Mouse (Mus musculus): Measurements from ENCODE around the gene Asphd1. TPM values are rescaled to one million over a fixed set of nuclear protein-coding genes. Genes with fewer than 3 reads are reported as not detected.

Gene Asphd1
- polyA plus RNA-seq, 1 experiment from 2014 or later = 4.4 TPM

DNA sequence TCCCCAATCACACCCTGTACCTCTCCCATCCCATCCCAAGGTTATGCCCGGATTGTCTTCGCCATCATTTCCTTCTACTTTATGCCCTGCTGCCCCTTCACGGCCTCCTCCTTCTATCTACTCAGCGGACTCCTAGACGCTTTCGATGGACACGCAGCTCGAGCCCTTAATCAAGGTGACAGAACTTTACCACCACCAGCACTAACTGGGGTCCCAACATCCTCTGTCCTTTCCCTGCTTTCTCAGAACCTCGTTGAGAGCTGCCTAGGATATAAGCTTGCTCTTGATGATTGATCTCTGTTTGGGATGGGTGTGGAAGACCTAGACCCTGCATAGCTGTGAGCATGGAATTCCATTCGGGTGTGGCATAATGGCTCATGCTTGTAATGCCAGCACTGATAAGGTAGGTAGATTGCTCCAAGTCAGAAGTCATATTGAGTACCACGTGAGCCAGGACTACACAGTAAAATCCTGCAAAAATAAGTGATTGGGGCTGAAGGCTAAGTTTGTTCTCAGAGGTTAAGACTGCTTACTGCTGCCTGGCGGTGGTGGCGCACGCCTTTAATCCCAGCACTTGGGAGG lies 27.6 kb upstream of the Asphd1 start:
- DNase-seq (ENCODE audit: low spot score) (no peak), ATAC-seq (0 out of 2 replicates have a peak, but pooled peaks have one; percentile 2)
- Histone ChIP-seq H3K27me3 (replicated peaks; ENCODE audit: control insufficient read depth, insufficient read depth, low read length) (no peaks in the 10 kb centered on the region), H3K9me3 (replicated peaks; ENCODE audit: control insufficient read depth, low read length) (no peaks in the 10 kb centered on the region), H3K36me3 (ENCODE audit: control insufficient read depth, insufficient read depth, low read length) (peaks cover 28% of the 10 kb centered on the region), H3K4me1 (ENCODE audit: control insufficient read depth, insufficient read depth, low read length) (peaks cover 7% of the 10 kb centered on the region), H3K27ac (ENCODE audit: low read depth, low read length) (peak overlapping the region; percentile 97), H3K4me3 (ENCODE audit: low read depth, low read length) (peak overlapping the region; percentile 100), H3K9ac (ENCODE audit: low read length) (peak overlapping the region; percentile 98), H3K4me2 (ENCODE audit: low read length) (peak overlapping the region; percentile 57)
- WGBS = 30% methylated on average over 14 of the region's 14 CpGs

GRCm38 (mm10) chr7:126975950-126976866 lies 26.8 kb upstream of the Asphd1 start, which contains the start of gene Cdiptos:
Cdiptos (minus strand) TSS chr7:126976098.
- under 1% methylated on average over 55 of the region's 55 CpGs for WGBS
- peaks cover 7% of the 10 kb centered on the region for H3K4me1 ChIP-seq (ENCODE audit: control insufficient read depth, insufficient read depth, low read length)
- peak within 1 kb of the TSS; percentile 57 for H3K4me2 ChIP-seq (ENCODE audit: low read length)
- H3K27me3 ChIP-seq (replicated peaks; ENCODE audit: control insufficient read depth, insufficient read depth, low read length) = no peaks in the 10 kb centered on the region
- no peaks in the 10 kb centered on the region for H3K9me3 ChIP-seq (replicated peaks; ENCODE audit: control insufficient read depth, low read length)
- peak within 1 kb of the TSS; percentile 97 for H3K27ac ChIP-seq (ENCODE audit: low read depth, low read length)
- H3K36me3 ChIP-seq (ENCODE audit: control insufficient read depth, insufficient read depth, low read length) = peaks cover 28% of the 10 kb centered on the region
- H3K4me3 ChIP-seq (ENCODE audit: low read depth, low read length) = peak within 1 kb of the TSS; percentile 100
- H3K9ac ChIP-seq (ENCODE audit: low read length) = peak within 1 kb of the TSS; percentile 98
- ATAC-seq = peak; percentile 97
- peak; percentile 98 for DNase-seq (ENCODE audit: low spot score)

DNA sequence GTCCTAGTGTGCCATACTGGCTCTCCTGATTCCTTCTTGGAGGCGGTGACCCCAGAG lies 26.3 kb upstream of the Asphd1 start, which contains the start of gene Cdipt:
Gene Cdipt, plus strand, starts transcription at position 22 of the 57 bp plus-strand sequence.
- ATAC-seq (no peak), DNase-seq (ENCODE audit: low spot score) (no peak)
- peak within 1 kb of the TSS; percentile 57 for H3K4me2 ChIP-seq (ENCODE audit: low read length)
- 0% methylated on average over 1 of the region's 1 CpGs for WGBS
- no peaks in the 10 kb centered on the region for H3K27me3 ChIP-seq (replicated peaks; ENCODE audit: control insufficient read depth, insufficient read depth, low read length)
- H3K4me1 ChIP-seq (ENCODE audit: control insufficient read depth, insufficient read depth, low read length) = peaks cover 7% of the 10 kb centered on the region
- peak within 1 kb of the TSS; percentile 97 for H3K27ac ChIP-seq (ENCODE audit: low read depth, low read length)
- no peaks in the 10 kb centered on the region for H3K9me3 ChIP-seq (replicated peaks; ENCODE audit: control insufficient read depth, low read length)
- peak within 1 kb of the TSS; percentile 98 for H3K9ac ChIP-seq (ENCODE audit: low read length)
- peaks cover 30% of the 10 kb centered on the region for H3K36me3 ChIP-seq (ENCODE audit: control insufficient read depth, insufficient read depth, low read length)
- peak within 1 kb of the TSS; percentile 100 for H3K4me3 ChIP-seq (ENCODE audit: low read depth, low read length)

- Histone ChIP-seq H3K27ac (ENCODE audit: low read depth, low read length) (no peak overlapping the region), H3K9me3 (replicated peaks; ENCODE audit: control insufficient read depth, low read length) (no peaks in the 10 kb centered on the region), H3K27me3 (replicated peaks; ENCODE audit: control insufficient read depth, insufficient read depth, low read length) (no peaks in the 10 kb centered on the region), H3K36me3 (ENCODE audit: control insufficient read depth, insufficient read depth, low read length) (peaks cover 30% of the 10 kb centered on the region), H3K4me2 (ENCODE audit: low read length) (peak overlapping the region; percentile 57; the same call in 1 of the 2 replicates), H3K4me3 (ENCODE audit: low read depth, low read length) (peak overlapping the region; percentile 100; the same call in 1 of the 2 replicates), H3K4me1 (ENCODE audit: control insufficient read depth, insufficient read depth, low read length) (peaks cover 7% of the 10 kb centered on the region), H3K9ac (ENCODE audit: low read length) (0 out of 2 replicates have a peak overlapping the region, but pooled peaks have one; percentile 26)
- ATAC-seq (no peak), DNase-seq (ENCODE audit: low spot score) (no peak)
- WGBS = 13% methylated on average over 8 of the region's 8 CpGs
These were observed 26.1 kb upstream of the Asphd1 start for GRCm38 (mm10) chr7:126975493-126975892.

DNA sequence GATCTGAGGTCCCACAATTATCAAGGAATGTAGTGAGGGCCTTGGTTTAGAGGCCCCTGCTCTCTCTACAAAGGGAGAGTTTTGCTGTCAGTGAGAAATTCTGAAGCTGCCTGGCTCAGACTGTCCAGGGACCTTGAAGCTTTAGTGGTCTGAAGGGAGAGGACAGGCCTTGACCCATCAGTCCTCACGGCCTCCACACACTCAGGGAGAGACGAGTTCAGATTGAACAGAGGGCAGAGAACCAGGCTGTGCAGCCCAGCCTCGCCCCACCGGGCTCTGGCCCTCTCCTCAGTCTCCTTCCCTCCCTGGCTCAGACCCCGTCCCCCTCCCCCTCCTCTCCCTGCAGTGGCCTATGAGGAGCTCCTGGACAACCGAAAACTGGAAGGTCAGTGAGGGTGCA lies 18.0 kb upstream of the Asphd1 start:
- Histone ChIP-seq H3K27me3 (replicated peaks; ENCODE audit: control insufficient read depth, insufficient read depth, low read length) (0 out of 2 replicates have a peak, but pooled peaks cover 5% of the 10 kb centered on the region), H3K9me3 (replicated peaks; ENCODE audit: control insufficient read depth, low read length) (no peaks in the 10 kb centered on the region), H3K4me2 (ENCODE audit: low read length) (no peak overlapping the region), H3K27ac (ENCODE audit: low read depth, low read length) (no peak overlapping the region), H3K4me3 (ENCODE audit: low read depth, low read length) (no peak overlapping the region), H3K9ac (ENCODE audit: low read length) (no peak overlapping the region), H3K36me3 (ENCODE audit: control insufficient read depth, insufficient read depth, low read length) (peaks cover 32% of the 10 kb centered on the region), H3K4me1 (ENCODE audit: control insufficient read depth, insufficient read depth, low read length) (no peaks in the 10 kb centered on the region)
- no peak for DNase-seq (ENCODE audit: low spot score)
- no peak for ATAC-seq
- 59% methylated on average over 6 of the region's 6 CpGs for WGBS

DNA sequence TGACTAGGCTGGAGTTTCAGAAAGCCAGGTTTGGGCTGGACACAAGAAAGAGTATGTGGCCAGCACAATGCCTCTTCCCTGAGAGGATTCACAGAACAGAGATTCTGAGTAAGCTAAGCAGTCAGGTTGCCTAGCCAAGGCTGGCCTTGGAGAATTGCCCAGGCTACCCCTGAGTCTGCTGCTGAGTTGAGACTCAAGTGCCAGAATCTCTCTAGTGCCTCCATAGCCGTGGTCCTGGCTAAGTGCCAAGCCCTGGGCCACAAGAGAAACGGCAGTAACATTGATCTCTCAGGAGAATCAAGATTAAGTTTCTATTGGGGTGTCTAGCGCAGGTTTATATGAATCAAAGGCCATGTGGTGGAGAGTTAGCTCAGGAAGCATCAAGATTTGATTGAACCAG lies 16.2 kb upstream of the Asphd1 start:
- 57% methylated on average over 3 of the region's 3 CpGs for WGBS
- no peak overlapping the region for H3K4me2 ChIP-seq (ENCODE audit: low read length)
- H3K4me3 ChIP-seq (ENCODE audit: low read depth, low read length) = no peak overlapping the region
- DNase-seq (ENCODE audit: low spot score) (no peak), ATAC-seq (no peak)
- H3K27ac ChIP-seq (ENCODE audit: low read depth, low read length) = no peak overlapping the region
- H3K36me3 ChIP-seq (ENCODE audit: control insufficient read depth, insufficient read depth, low read length) = peaks cover 44% of the 10 kb centered on the region
- 0 out of 2 replicates have a peak, but pooled peaks cover 9% of the 10 kb centered on the region for H3K27me3 ChIP-seq (replicated peaks; ENCODE audit: control insufficient read depth, insufficient read depth, low read length)
- H3K9me3 ChIP-seq (replicated peaks; ENCODE audit: control insufficient read depth, low read length) = no peaks in the 10 kb centered on the region
- H3K4me1 ChIP-seq (ENCODE audit: control insufficient read depth, insufficient read depth, low read length) = no peaks in the 10 kb centered on the region
- no peak overlapping the region for H3K9ac ChIP-seq (ENCODE audit: low read length)

- Histone ChIP-seq H3K27ac (ENCODE audit: low read depth, low read length) (no peak overlapping the region), H3K4me3 (ENCODE audit: low read depth, low read length) (no peak overlapping the region), H3K9me3 (replicated peaks; ENCODE audit: control insufficient read depth, low read length) (no peaks in the 10 kb centered on the region), H3K36me3 (ENCODE audit: control insufficient read depth, insufficient read depth, low read length) (peaks cover 56% of the 10 kb centered on the region), H3K4me1 (ENCODE audit: control insufficient read depth, insufficient read depth, low read length) (no peaks in the 10 kb centered on the region), H3K9ac (ENCODE audit: low read length) (no peak overlapping the region), H3K27me3 (replicated peaks; ENCODE audit: control insufficient read depth, insufficient read depth, low read length) (0 out of 2 replicates have a peak, but pooled peaks cover 9% of the 10 kb centered on the region), H3K4me2 (ENCODE audit: low read length) (no peak overlapping the region)
- WGBS = 27% methylated on average over 19 of the region's 19 CpGs
- peak; percentile 30 for DNase-seq (ENCODE audit: low spot score)
- ATAC-seq = no peak
These were observed 14.3 kb upstream of the Asphd1 start for GRCm38 (mm10) chr7:126963548-126964286.

GRCm38 (mm10) chr7:126961965-126962364 lies 12.6 kb upstream of the Asphd1 start:
- Histone ChIP-seq H3K4me2 (ENCODE audit: low read length) (no peak overlapping the region), H3K9me3 (replicated peaks; ENCODE audit: control insufficient read depth, low read length) (no peaks in the 10 kb centered on the region), H3K27me3 (replicated peaks; ENCODE audit: control insufficient read depth, insufficient read depth, low read length) (0 out of 2 replicates have a peak, but pooled peaks cover 9% of the 10 kb centered on the region), H3K4me1 (ENCODE audit: control insufficient read depth, insufficient read depth, low read length) (no peaks in the 10 kb centered on the region), H3K36me3 (ENCODE audit: control insufficient read depth, insufficient read depth, low read length) (peaks cover 45% of the 10 kb centered on the region), H3K27ac (ENCODE audit: low read depth, low read length) (no peak overlapping the region), H3K9ac (ENCODE audit: low read length) (no peak overlapping the region), H3K4me3 (ENCODE audit: low read depth, low read length) (no peak overlapping the region)
- ATAC-seq (no peak), DNase-seq (ENCODE audit: low spot score) (no peak)
- 94% methylated on average over 4 of the region's 4 CpGs for WGBS

All from forebrain, embryonic 14.5 days (tissue).